Mouse (Mus musculus) CH12.LX (cell line): ENCODE measurements at regions not wholly inside any gene's neighbourhood (a gene's known extent, or its start where the extent isn't known, plus 50 kb on each side); places are given as distances from the start of the nearest gene placed in this dataset.

Experiments used
- CHD2 ChIP-seq: IDR thresholded peaks from 2 replicates; pipeline ENCODE4 v1.6.1; 2011; ENCODE audit warnings: low read length, improper control_type of control experiment
- CTCF ChIP-seq, 2 experiments: IDR thresholded peaks in 1 of 2; conservative IDR thresholded peaks in 1 of 2; 2 replicates each; pipeline ENCODE4 v1.5.1; 2011 to 2012; ENCODE audit warnings: low read depth in 2 of 2, low read length in 2 of 2, improper control_type of control experiment in 1 of 2, inconsistent platforms in 1 of 2, mild to moderate bottlenecking in 1 of 2, moderate library complexity in 1 of 2
- E2F4 ChIP-seq: IDR thresholded peaks from 2 replicates; pipeline ENCODE4 v1.6.1; 2011; ENCODE audit warnings: low read depth, low read length, improper control_type of control experiment; ENCODE audit not compliant: insufficient replicate concordance
- EP300 ChIP-seq: IDR thresholded peaks from 2 replicates; pipeline ENCODE4 v1.6.1; 2011; ENCODE audit warnings: low read length, improper control_type of control experiment
- KAT2A ChIP-seq: IDR thresholded peaks from 2 replicates; pipeline ENCODE4 v1.6.1; 2012; ENCODE audit warnings: low read length, improper control_type of control experiment, inconsistent platforms; ENCODE audit not compliant: insufficient replicate concordance
- MAX ChIP-seq: IDR thresholded peaks from 2 replicates; pipeline ENCODE4 v1.6.1; 2011; ENCODE audit warnings: low read length, improper control_type of control experiment
- MEF2A ChIP-seq: IDR thresholded peaks from 2 replicates; pipeline ENCODE4 v1.6.1; 2014; ENCODE audit warnings: low read depth, mild to moderate bottlenecking, inconsistent platforms, low read length, improper control_type of control experiment, borderline replicate concordance
- POLR2A ChIP-seq: IDR thresholded peaks from 2 replicates; pipeline ENCODE4 v1.6.1; 2011; ENCODE audit warnings: low read depth, mild to moderate bottlenecking, improper control_type of control experiment, low read length
- ZMIZ1 ChIP-seq: IDR thresholded peaks from 2 replicates; pipeline ENCODE4 v1.6.1; 2012; ENCODE audit warnings: low read depth, mild to moderate bottlenecking, inconsistent platforms, low read length, improper control_type of control experiment
- ZNF384 ChIP-seq: IDR thresholded peaks from 2 replicates; pipeline ENCODE4 v1.6.1; 2012; ENCODE audit warnings: low read depth, low read length, improper control_type of control experiment, inconsistent platforms

DNA sequence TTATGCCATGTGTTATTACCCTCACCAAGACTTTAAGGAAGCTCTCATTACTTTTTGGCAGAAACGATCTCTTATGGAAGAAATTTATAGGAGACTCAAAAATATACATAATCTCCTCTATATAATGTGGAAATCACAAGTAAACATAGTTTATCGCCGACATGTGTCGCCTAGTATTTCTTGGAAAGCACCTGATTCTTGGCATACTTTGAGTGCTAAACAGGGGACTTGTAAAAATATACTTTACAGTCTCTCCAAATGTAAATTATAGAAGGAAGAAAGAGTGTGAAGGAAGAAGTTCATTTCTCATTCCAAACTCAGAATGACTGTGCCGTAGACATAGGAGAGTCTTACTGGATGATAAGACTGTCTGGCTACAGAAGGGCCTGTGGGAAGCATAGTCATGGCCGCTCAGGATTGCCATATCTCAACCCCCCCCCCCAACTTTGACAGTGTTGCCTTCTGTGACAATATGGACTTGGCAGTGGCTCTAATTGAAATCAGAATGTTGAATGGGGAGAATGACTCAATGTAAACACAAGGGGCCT, 102.3 kb downstream of the Gm815 start:
- TF ChIP-seq E2F4: no peak
- TF ChIP-seq CTCF (conservative IDR thresholded peaks at IDR 0.05 in 1 of 2, IDR thresholded peaks at IDR 0.05 in 1 of 2; ENCODE audit: low read depth in 2 of 2, low read length in 2 of 2): no peak
- TF ChIP-seq MAX: no peak
- no peak for TF ChIP-seq KAT2A
- TF ChIP-seq POLR2A: no peak
- no peak for TF ChIP-seq MEF2A
- TF ChIP-seq ZNF384: no peak
- TF ChIP-seq ZMIZ1: no peak
- TF ChIP-seq CHD2: no peak
- TF ChIP-seq EP300: no peak
